Mouse (Mus musculus) heart, postnatal 0 days (tissue): ENCODE measurements around the gene Zfp990.
"Not testable (repeated sequence)": the region's sequence is repeated elsewhere in the genome, so short reads cannot be mapped to it uniquely, and the experiment has no call there.

Experiments used
- CTCF ChIP-seq: IDR thresholded peaks from 2 replicates; pipeline ENCODE4 v1.5.1; 2016; ENCODE audit warnings: antibody characterized with exemption, control low read depth, low read depth
- EP300 ChIP-seq: IDR thresholded peaks from 2 replicates; pipeline ENCODE4 v1.6.1; 2016; ENCODE audit warnings: antibody characterized with exemption, low read depth

DNA sequence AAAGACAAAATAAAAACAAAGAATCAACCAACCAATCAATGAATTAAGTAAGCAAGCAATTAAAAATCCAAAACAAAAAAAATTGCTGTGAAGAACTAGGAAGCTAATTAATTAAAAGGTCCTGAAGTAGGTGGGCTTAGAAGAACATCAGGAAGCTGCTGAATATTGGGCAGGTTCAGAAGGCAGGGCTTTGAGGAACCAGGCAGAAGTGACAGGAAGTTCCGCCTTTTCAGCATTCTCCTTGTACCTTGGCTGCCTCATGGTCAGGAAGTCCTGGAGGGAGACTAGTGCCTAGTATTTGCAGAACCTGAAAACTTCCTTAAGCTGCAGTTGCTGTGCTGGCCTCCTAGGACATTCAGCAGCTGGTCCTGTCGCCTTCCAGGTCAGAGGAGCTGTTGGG is 4.1 kb downstream of the Zfp990 start:
- TF ChIP-seq CTCF, EP300: not testable (repeated sequence)
